Comparison of ENCODE assay signal across 9 mouse cellular contexts in the genomic region with DNA sequence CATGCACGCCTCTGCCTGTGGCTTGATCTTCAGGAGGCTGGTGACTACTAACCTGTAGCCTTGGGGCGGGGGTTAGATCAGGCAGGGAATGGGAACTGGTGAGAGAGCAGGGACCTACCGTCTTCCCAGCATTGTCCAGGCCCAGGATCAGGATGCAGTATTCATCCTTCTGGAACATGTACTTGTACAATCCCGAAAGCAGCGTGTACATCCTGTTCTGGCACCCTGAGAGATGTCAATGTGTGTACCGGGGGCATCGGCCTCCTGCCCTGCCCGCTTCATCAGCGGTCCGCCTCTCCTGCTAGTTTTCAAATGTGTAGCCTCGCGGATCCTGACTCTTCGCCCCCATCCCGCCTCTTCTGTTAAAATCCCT. TPM values are rescaled to one million over a fixed set of nuclear protein-coding genes. Genes with fewer than 3 reads are reported as not detected.
DNase-seq lines count a peak whose midpoint lies in the region; ATAC-seq lines count a peak whose summit lies in the region.
"Had no signal": no experiment of that assay in that cellular context is flagged by ENCODE, and none has a peak within 500 bp of the region (broad histone marks: within the 10 kb centered on the region; RNA-seq: fewer than 3 reads in every experiment).

No protein-coding gene starts in this region.

- H3K4me1 ChIP-seq in erythroblast, embryonic 14.5 days (ENCODE audit: control insufficient read depth) = peaks cover 44% of the 10 kb centered on the region
- H3K4me1 ChIP-seq in forebrain, embryonic 11.5 days (replicated peaks; ENCODE audit: control insufficient read depth, insufficient read depth, low read length) = peaks cover 8% of the 10 kb centered on the region; the same call in 1 of the 2 replicates
- H3K4me1 ChIP-seq in liver, embryonic 11.5 days (replicated peaks; ENCODE audit: control insufficient read depth, insufficient read depth, low read length) = peaks cover 25% of the 10 kb centered on the region

- H3K4me3 ChIP-seq in erythroblast, embryonic 14.5 days (replicated peaks) = peak overlapping the region; percentile 68
- H3K4me3 ChIP-seq in forebrain, embryonic 11.5 days (ENCODE audit: low read depth, low read length) = peak overlapping the region; percentile 84
- peak overlapping the region; percentile 79 for H3K4me3 ChIP-seq in liver, embryonic 11.5 days (ENCODE audit: low read depth, low read length)

- H3K4me2 ChIP-seq in forebrain, embryonic 11.5 days (ENCODE audit: low read depth, low read length, severe bottlenecking) = peak overlapping the region; percentile 72
- peak overlapping the region; percentile 98 for H3K4me2 ChIP-seq in liver, embryonic 11.5 days

- ATAC-seq in erythroblast, adult 5-6 weeks (replicated peaks; ENCODE audit: low FRiP score, poor library complexity, severe bottlenecking) = no peak
- ATAC-seq in forebrain, embryonic 11.5 days (replicated peaks; ENCODE audit: low FRiP score) = no peak
- ATAC-seq in liver, embryonic 11.5 days (replicated peaks; ENCODE audit: low FRiP score) = no peak

- H3K27ac ChIP-seq in forebrain, embryonic 11.5 days (ENCODE audit: low read depth, low read length) = no peak overlapping the region
- peak overlapping the region; percentile 91 for H3K27ac ChIP-seq in liver, embryonic 11.5 days (ENCODE audit: low read depth, low read length)

- peak overlapping the region; percentile 78 for H3K9ac ChIP-seq in forebrain, embryonic 11.5 days (ENCODE audit: low read length)
- H3K9ac ChIP-seq in liver, embryonic 11.5 days (ENCODE audit: low read depth, low read length) = peak overlapping the region; percentile 77

- no peaks in the 10 kb centered on the region for H3K9me3 ChIP-seq in erythroblast, embryonic 14.5 days (ENCODE audit: control insufficient read depth, low read length)
- H3K9me3 ChIP-seq in forebrain, embryonic 11.5 days (ENCODE audit: control insufficient read depth, low read length) = no peaks in the 10 kb centered on the region
- no peaks in the 10 kb centered on the region for H3K9me3 ChIP-seq in liver, embryonic 11.5 days (ENCODE audit: control insufficient read depth, low read length)

- peak; percentile 15 for DNase-seq in 416B (ENCODE audit: low read depth)
- DNase-seq in forebrain, embryonic 11.5 days (ENCODE audit: low spot score) = no peak
- no peak for DNase-seq in liver, embryonic 11.5 days (ENCODE audit: low spot score)
- no peak for DNase-seq in right cerebral cortex, adult 18-20 months
- no peak for DNase-seq in layer of hippocampus, adult 8-10 months (ENCODE audit: low spot score in 2 of 2)
- no peak for DNase-seq in left cerebral cortex, postnatal 10 days (ENCODE audit: extremely low spot score in 1 of 2, low spot score in 2 of 2)

- no peaks in the 10 kb centered on the region for H3K27me3 ChIP-seq in erythroblast, embryonic 14.5 days (ENCODE audit: control insufficient read depth)
- H3K27me3 ChIP-seq in forebrain, embryonic 11.5 days (ENCODE audit: control insufficient read depth, insufficient read depth, low read length) = no peaks in the 10 kb centered on the region
- H3K27me3 ChIP-seq in liver, embryonic 11.5 days (replicated peaks; ENCODE audit: control insufficient read depth, insufficient read depth, low read length) = no peaks in the 10 kb centered on the region

- 10% methylated on average over 14 of the region's 14 CpGs for WGBS in forebrain, embryonic 11.5 days
- WGBS in liver, embryonic 11.5 days = 9% methylated on average over 14 of the region's 14 CpGs

- intact Hi-C loops in left cerebral cortex, postnatal 10 days (cut with DNase I) = no loop called here

- peaks cover 58% of the 10 kb centered on the region for H3K36me3 ChIP-seq in erythroblast, embryonic 14.5 days (ENCODE audit: control insufficient read depth)
- H3K36me3 ChIP-seq in forebrain, embryonic 11.5 days (ENCODE audit: control insufficient read depth, insufficient read depth, low read length) = peaks cover 4% of the 10 kb centered on the region; the same call in 1 of the 2 replicates
- H3K36me3 ChIP-seq in liver, embryonic 11.5 days (ENCODE audit: control insufficient read depth, insufficient read depth, low read length) = peaks cover 19% of the 10 kb centered on the region

RNA-seq across cellular contexts. Expression of a gene that starts 0.3 kb away (rescaled TPM):
- 0.94 and 1.1 TPM in 2 replicates for polyA plus RNA-seq in erythroblast, embryonic 14.5 days (2012)
- total RNA-seq in erythroblast, adult 5-6 weeks (2015; ENCODE audit: low replicate concordance) = 0.77 and 2.3 TPM in 2 replicates
- 10.5 and 11.0 TPM in 2 replicates for total RNA-seq in erythroblast, adult 5-6 weeks (2017; ENCODE audit: low replicate concordance)
- polyA plus RNA-seq in forebrain, embryonic 11.5 days (2014; fragmentation: Nextera tagmentation; extraction: Ambion mirVana) = 52.3 and 54.7 TPM in 2 replicates
- polyA plus RNA-seq in liver, embryonic 11.5 days (2014; fragmentation: Nextera tagmentation; extraction: Ambion mirVana) = 29.5 and 35.1 TPM in 2 replicates
- total RNA-seq in layer of hippocampus, adult 8-10 months (2022) = 10 to 100 TPM; 69.8 to 88.2 (median 76.7) TPM
- total RNA-seq in left cerebral cortex, postnatal 10 days (2021) = 10 to 100 TPM; 55.9 to 60.5 TPM

RNA-seq across cellular contexts. Expression of a gene that starts 0.7 kb away (rescaled TPM):
- 0.49 and 1.1 TPM in 2 replicates for polyA plus RNA-seq in erythroblast, embryonic 14.5 days (2012)
- 0.96 and 11.1 TPM in 2 replicates for total RNA-seq in erythroblast, adult 5-6 weeks (2015; ENCODE audit: low replicate concordance)
- total RNA-seq in erythroblast, adult 5-6 weeks (2017; ENCODE audit: low replicate concordance) = 4.0 and 13.0 TPM in 2 replicates
- 64.5 and 77.0 TPM in 2 replicates for polyA plus RNA-seq in forebrain, embryonic 11.5 days (2014; fragmentation: Nextera tagmentation; extraction: Ambion mirVana)
- 48.7 and 48.9 TPM in 2 replicates for polyA plus RNA-seq in liver, embryonic 11.5 days (2014; fragmentation: Nextera tagmentation; extraction: Ambion mirVana)
- total RNA-seq in layer of hippocampus, adult 8-10 months (2022) = 10 to 100 TPM; 43.4 to 54.5 (median 50.7) TPM
- total RNA-seq in left cerebral cortex, postnatal 10 days (2021) = 10 to 100 TPM; 39.8 to 44.2 TPM

RNA-seq across cellular contexts. Expression of a gene that starts 15.4 kb away (rescaled TPM):
- 3.9 and 4.1 TPM in 2 replicates for polyA plus RNA-seq in erythroblast, embryonic 14.5 days (2012)
- total RNA-seq in erythroblast, adult 5-6 weeks (2015; ENCODE audit: low replicate concordance) = 8.8 and 11.5 TPM in 2 replicates
- total RNA-seq in erythroblast, adult 5-6 weeks (2017; ENCODE audit: low replicate concordance) = 2.5 and 3.8 TPM in 2 replicates
- 26.2 and 32.7 TPM in 2 replicates for polyA plus RNA-seq in forebrain, embryonic 11.5 days (2014; fragmentation: Nextera tagmentation; extraction: Ambion mirVana)
- 17.0 and 20.2 TPM in 2 replicates for polyA plus RNA-seq in liver, embryonic 11.5 days (2014; fragmentation: Nextera tagmentation; extraction: Ambion mirVana)
- total RNA-seq in layer of hippocampus, adult 8-10 months (2022) = 10 to 100 TPM; 31.4 to 58.3 (median 42.7) TPM
- 10 to 100 TPM; 30.1 to 32.9 TPM for total RNA-seq in left cerebral cortex, postnatal 10 days (2021)

RNA-seq across cellular contexts. Expression of a gene that starts 44.9 kb away (rescaled TPM):
- 0.91 and 1.8 TPM in 2 replicates for polyA plus RNA-seq in erythroblast, embryonic 14.5 days (2012)
- total RNA-seq in erythroblast, adult 5-6 weeks (2015; ENCODE audit: low replicate concordance) = 7.7 and 17.5 TPM in 2 replicates
- total RNA-seq in erythroblast, adult 5-6 weeks (2017; ENCODE audit: low replicate concordance) = 19.9 and 23.7 TPM in 2 replicates
- 66.5 and 68.3 TPM in 2 replicates for polyA plus RNA-seq in forebrain, embryonic 11.5 days (2014; fragmentation: Nextera tagmentation; extraction: Ambion mirVana)
- polyA plus RNA-seq in liver, embryonic 11.5 days (2014; fragmentation: Nextera tagmentation; extraction: Ambion mirVana) = 58.8 and 66.4 TPM in 2 replicates
- total RNA-seq in layer of hippocampus, adult 8-10 months (2022) = 10 to 100 TPM; 26.1 to 41.3 (median 37.1) TPM
- total RNA-seq in left cerebral cortex, postnatal 10 days (2021) = 10 to 100 TPM; 41.1 to 46.6 TPM

RNA-seq across cellular contexts. Expression of a gene that starts 50.2 kb away (rescaled TPM):
- polyA plus RNA-seq in erythroblast, embryonic 14.5 days (2012) = not detected in 2 replicates
- total RNA-seq in erythroblast, adult 5-6 weeks (2015; ENCODE audit: low replicate concordance) = not detected in 2 replicates
- total RNA-seq in erythroblast, adult 5-6 weeks (2017; ENCODE audit: low replicate concordance) = not detected in 2 replicates
- 212 and 228 TPM in 2 replicates for polyA plus RNA-seq in forebrain, embryonic 11.5 days (2014; fragmentation: Nextera tagmentation; extraction: Ambion mirVana)
- polyA plus RNA-seq in liver, embryonic 11.5 days (2014; fragmentation: Nextera tagmentation; extraction: Ambion mirVana) = 0.59 and 0.74 TPM in 2 replicates
- total RNA-seq in layer of hippocampus, adult 8-10 months (2022) = 100 to 1,000 TPM; 530 to 604 (median 573) TPM
- 1,000 to 10,000 TPM; 1,052 to 1,067 TPM for total RNA-seq in left cerebral cortex, postnatal 10 days (2021)
- total RNA-seq: hematopoietic stem cell, adult 5-6 weeks had no signal

Comparison
In these comparisons a context has a peak if more than half of its experiments do, and no peak if none do; other contexts are left out.
1. RNA of a gene that starts 0.3 kb away (total RNA-seq): 69.8 to 88.2 TPM in layer of hippocampus, adult 8-10 months and 55.9 to 60.5 TPM in left cerebral cortex, postnatal 10 days; 0.77 to 11.0 TPM in erythroblast, adult 5-6 weeks; every median in the first group is over 4 times any median in the second.
2. Peak in every context shown above with its lines, with median percentiles within 50 percentile points of each other: H3K4me3 ChIP-seq.